Mouse (Mus musculus) naive thymus-derived CD4-positive, alpha-beta T cell, adult 5 months (primary cell): Measurements from ENCODE around the gene Il1b. TPM values are rescaled to one million over a fixed set of nuclear protein-coding genes. Genes with fewer than 3 reads are reported as not detected.

Source experiments
- polyA plus RNA-seq: library from polyadenylated mRNA; unstranded; fragments of 100-300 nt; shearing (Covaris generic); gene quantifications from one replicate; pipeline ENCODE4 v1.2.1, GENCODE M21; 2017

Il1b gene
- not detected for polyA plus RNA-seq

DNA sequence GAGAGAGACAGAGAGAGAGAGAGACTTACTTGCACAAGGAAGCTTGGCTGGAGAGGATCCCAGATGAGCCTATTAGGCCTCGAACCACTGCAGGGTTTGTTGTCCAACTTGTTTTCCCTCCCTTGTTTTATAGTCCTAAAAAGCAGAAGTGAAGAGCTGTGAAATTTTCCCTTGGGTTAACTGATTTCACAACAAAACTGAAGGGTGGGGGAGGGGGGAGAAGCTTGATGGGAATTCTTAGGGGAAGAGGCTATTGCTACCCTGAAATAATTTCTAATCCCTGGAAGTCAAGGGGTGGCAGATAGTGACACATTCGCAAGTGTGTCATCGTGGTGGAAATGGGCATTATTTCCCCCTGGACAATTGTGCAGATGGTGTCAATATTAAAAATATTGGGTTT, at the start of gene Il1b:
Gene Il1b, minus strand, starts transcription at position 101 of the 400 bp plus-strand sequence.

Other genes starting within 250 kb of the Il1b start
- 11.6 TPM for gene Chchd5, start 241.4 kb downstream of the Il1b start, polyA plus RNA-seq
- 138 TPM for gene Slc20a1, start 172.4 kb downstream of the Il1b start, polyA plus RNA-seq
- gene Ckap2l, start 73.9 kb downstream of the Il1b start, polyA plus RNA-seq: 0.44 TPM
- gene Il1a, start 61.2 kb downstream of the Il1b start, polyA plus RNA-seq: not detected
- not detected for gene F830045P16Rik, start 165.5 kb upstream of the Il1b start, polyA plus RNA-seq
- gene Sirpa, start 221.7 kb upstream of the Il1b start, polyA plus RNA-seq: not detected